Mouse (Mus musculus): Measurements from ENCODE around the gene Vmp1. TPM values are rescaled to one million over a fixed set of nuclear protein-coding genes. Genes with fewer than 3 reads are reported as not detected.

Gene Vmp1
- polyA plus RNA-seq, 1 experiment from 2014 or later = 162 TPM

DNA sequence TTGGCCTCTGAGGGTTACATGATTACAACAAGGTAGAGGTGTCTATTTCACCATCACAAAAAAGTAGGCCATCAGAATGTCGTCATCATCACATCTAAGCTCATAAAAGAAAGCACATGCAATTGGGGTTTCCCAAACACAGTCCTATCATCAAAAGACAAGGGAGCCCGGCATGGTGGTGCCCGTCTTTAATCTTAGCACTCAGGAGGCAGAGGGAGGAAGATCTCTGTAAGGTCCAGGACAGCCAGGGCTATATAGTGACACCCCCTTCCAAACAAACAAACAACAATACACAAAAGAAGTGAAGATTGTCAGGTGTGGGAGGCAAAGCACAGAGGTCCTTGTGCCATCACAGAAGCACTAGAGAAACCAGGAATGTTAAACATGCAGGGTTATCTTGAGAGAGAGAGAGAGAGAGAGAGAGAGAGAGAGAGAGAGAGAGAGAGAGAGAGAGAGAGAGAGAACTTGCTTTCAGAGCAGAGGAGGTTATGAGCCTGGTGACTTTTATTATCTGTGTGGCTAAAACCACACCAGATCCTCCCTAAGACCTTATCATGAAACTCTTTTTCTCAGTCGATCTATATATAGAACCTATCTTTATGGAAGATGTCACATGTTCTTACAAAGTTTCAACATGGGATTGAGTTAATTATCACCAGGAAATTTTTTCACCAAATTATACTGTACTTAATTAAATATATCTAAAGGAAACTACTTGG, 26.6 kb downstream of the Vmp1 start:
- H3K4me2 ChIP-seq (replicated peaks; ENCODE audit: low read depth) = no peak overlapping the region
- no peak overlapping the region for H3K27ac ChIP-seq (replicated peaks)
- H3K9ac ChIP-seq (ENCODE audit: low read length) = no peak overlapping the region
- ATAC-seq (ENCODE audit: low FRiP score, low TSS enrichment) = no peak
- H3K9me3 ChIP-seq (ENCODE audit: control insufficient read depth, low read length) = no peaks in the 10 kb centered on the region
- no peak overlapping the region for H3K4me3 ChIP-seq (ENCODE audit: low read depth, low read length)
- DNase-seq (ENCODE audit: low spot score) = no peak
- H3K27me3 ChIP-seq (ENCODE audit: control insufficient read depth, insufficient read depth, low read length) = no peaks in the 10 kb centered on the region
- no peak for TF ChIP-seq EP300 (optimal IDR thresholded peaks at IDR 0.05)
- no peak for TF ChIP-seq CTCF (IDR thresholded peaks at IDR 0.05; ENCODE audit: low read depth)
- H3K4me1 ChIP-seq (replicated peaks; ENCODE audit: control insufficient read depth, insufficient read depth) = 0 out of 2 replicates have a peak, but pooled peaks cover 3% of the 10 kb centered on the region
- 76% methylated on average over 4 of the region's 4 CpGs for WGBS
- H3K36me3 ChIP-seq (ENCODE audit: control insufficient read depth, insufficient read depth, low read length) = no peaks in the 10 kb centered on the region

DNA sequence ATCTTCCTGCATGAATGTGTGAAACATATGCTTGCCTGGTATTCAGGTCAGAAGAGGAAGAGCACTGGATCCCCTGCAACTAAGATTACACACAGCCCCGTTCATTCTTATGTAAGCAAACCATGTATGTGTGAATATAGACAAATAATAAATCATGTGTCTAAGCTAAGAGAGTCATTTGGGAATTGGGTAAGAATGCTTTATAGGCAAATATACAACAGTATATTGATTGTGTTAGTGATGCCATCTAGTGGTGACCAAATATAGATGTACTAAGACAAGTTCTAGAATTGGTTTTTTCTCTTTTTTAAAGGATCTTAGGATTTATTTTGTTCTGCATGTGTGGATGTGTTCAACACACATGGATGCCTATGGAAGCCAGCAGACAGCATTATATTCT, 28.0 kb downstream of the Vmp1 start:
- H3K4me1 ChIP-seq (replicated peaks; ENCODE audit: control insufficient read depth, insufficient read depth) = 0 out of 2 replicates have a peak, but pooled peaks cover 3% of the 10 kb centered on the region
- DNase-seq (ENCODE audit: low spot score) (no peak), ATAC-seq (ENCODE audit: low FRiP score, low TSS enrichment) (no peak)
- TF ChIP-seq EP300 (optimal IDR thresholded peaks at IDR 0.05) (no peak), CTCF (IDR thresholded peaks at IDR 0.05; ENCODE audit: low read depth) (peak; percentile 79)
- H3K27ac ChIP-seq (replicated peaks) = no peak overlapping the region
- H3K36me3 ChIP-seq (ENCODE audit: control insufficient read depth, insufficient read depth, low read length) = no peaks in the 10 kb centered on the region
- H3K4me3 ChIP-seq (ENCODE audit: low read depth, low read length) = no peak overlapping the region
- H3K9me3 ChIP-seq (ENCODE audit: control insufficient read depth, low read length) = no peaks in the 10 kb centered on the region
- H3K4me2 ChIP-seq (replicated peaks; ENCODE audit: low read depth) = no peak overlapping the region
- 5% methylated on average over 1 of the region's 1 CpGs for WGBS
- no peaks in the 10 kb centered on the region for H3K27me3 ChIP-seq (ENCODE audit: control insufficient read depth, insufficient read depth, low read length)
- H3K9ac ChIP-seq (ENCODE audit: low read length) = no peak overlapping the region

DNA sequence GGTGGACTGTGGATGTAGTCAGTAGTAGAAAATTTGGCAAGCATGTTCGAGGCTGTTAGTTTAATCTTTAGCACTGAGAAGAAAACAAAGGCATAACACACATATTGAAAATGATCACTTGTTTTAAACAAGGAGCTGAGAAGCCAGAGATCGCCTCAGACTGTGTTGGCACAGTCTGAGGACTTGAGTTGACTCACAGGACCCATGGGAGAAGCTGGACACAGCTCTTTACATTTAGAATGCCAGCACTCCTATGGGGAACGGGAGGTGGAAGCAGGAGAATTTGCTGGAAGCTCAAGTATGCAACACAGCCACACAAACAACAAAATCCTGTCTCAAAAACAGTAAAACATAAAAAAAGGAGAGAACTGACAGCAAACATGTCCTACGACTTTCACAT, 29.5 kb downstream of the Vmp1 start:
- H3K9ac ChIP-seq (ENCODE audit: low read length) = no peak overlapping the region
- no peak overlapping the region for H3K27ac ChIP-seq (replicated peaks)
- no peaks in the 10 kb centered on the region for H3K9me3 ChIP-seq (ENCODE audit: control insufficient read depth, low read length)
- no peak overlapping the region for H3K4me3 ChIP-seq (ENCODE audit: low read depth, low read length)
- H3K4me2 ChIP-seq (replicated peaks; ENCODE audit: low read depth) = no peak overlapping the region
- no peaks in the 10 kb centered on the region for H3K36me3 ChIP-seq (ENCODE audit: control insufficient read depth, insufficient read depth, low read length)
- no peaks in the 10 kb centered on the region for H3K27me3 ChIP-seq (ENCODE audit: control insufficient read depth, insufficient read depth, low read length)
- ATAC-seq (ENCODE audit: low FRiP score, low TSS enrichment) (no peak; the same call in 1 of the 2 replicates), DNase-seq (ENCODE audit: low spot score) (no peak)
- TF ChIP-seq CTCF (IDR thresholded peaks at IDR 0.05; ENCODE audit: low read depth) (no peak), EP300 (optimal IDR thresholded peaks at IDR 0.05) (no peak)
- 73% methylated on average over 4 of the region's 4 CpGs for WGBS
- H3K4me1 ChIP-seq (replicated peaks; ENCODE audit: control insufficient read depth, insufficient read depth) = 0 out of 2 replicates have a peak, but pooled peaks cover 3% of the 10 kb centered on the region

DNA sequence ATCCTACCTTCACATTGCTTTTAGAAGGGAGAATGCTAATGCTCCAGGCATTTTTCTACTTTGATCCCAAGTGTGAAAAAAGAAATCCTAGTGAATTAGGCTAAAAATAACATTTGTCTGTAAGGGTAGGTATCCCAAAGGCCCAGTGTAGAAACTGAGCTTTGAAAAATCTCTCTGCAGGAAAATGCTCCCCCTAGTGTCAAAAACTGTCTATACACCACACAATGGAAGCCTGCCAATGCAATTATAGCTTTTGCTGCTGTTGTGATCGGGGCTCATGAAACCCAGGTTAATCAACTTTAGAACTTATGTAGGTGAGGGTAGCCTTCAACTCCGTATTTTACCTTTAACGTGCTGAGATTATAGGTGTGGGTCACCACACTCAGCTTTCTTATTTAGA, 30.2 kb downstream of the Vmp1 start:
- WGBS = 31% methylated on average over 3 of the region's 3 CpGs
- TF ChIP-seq EP300 (optimal IDR thresholded peaks at IDR 0.05) (no peak), CTCF (IDR thresholded peaks at IDR 0.05; ENCODE audit: low read depth) (peak; percentile 89)
- ATAC-seq (ENCODE audit: low FRiP score, low TSS enrichment) = peak; percentile 53
- no peaks in the 10 kb centered on the region for H3K27me3 ChIP-seq (ENCODE audit: control insufficient read depth, insufficient read depth, low read length)
- H3K4me3 ChIP-seq (ENCODE audit: low read depth, low read length) = no peak overlapping the region
- no peak overlapping the region; the same call in 1 of the 2 replicates for H3K27ac ChIP-seq (replicated peaks)
- no peaks in the 10 kb centered on the region for H3K9me3 ChIP-seq (ENCODE audit: control insufficient read depth, low read length)
- DNase-seq (ENCODE audit: low spot score) = peak; percentile 48
- no peaks in the 10 kb centered on the region for H3K36me3 ChIP-seq (ENCODE audit: control insufficient read depth, insufficient read depth, low read length)
- H3K4me1 ChIP-seq (replicated peaks; ENCODE audit: control insufficient read depth, insufficient read depth) = 0 out of 2 replicates have a peak, but pooled peaks cover 3% of the 10 kb centered on the region
- no peak overlapping the region for H3K4me2 ChIP-seq (replicated peaks; ENCODE audit: low read depth)
- H3K9ac ChIP-seq (ENCODE audit: low read length) = no peak overlapping the region

DNA sequence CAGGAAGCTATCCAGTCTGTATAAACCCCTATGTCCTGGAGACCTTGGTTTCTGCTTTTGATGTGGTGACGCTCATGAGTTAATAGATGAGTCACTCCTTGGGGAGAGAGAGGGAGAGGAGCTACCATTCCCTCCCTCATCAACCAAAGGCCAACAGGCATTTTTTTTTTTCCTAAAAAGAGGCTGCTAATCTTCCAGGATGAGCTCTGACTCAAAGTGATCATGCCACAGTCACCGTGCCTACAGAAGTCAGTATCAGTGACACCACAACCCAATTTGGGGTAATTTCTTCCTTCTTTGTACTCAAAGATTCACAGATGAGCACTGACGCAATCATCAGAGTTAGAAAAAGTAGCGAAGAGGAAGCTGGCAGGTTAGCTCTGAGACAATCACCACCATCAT, 31.1 kb downstream of the Vmp1 start:
- no peaks in the 10 kb centered on the region for H3K36me3 ChIP-seq (ENCODE audit: control insufficient read depth, insufficient read depth, low read length)
- no peak overlapping the region for H3K4me3 ChIP-seq (ENCODE audit: low read depth, low read length)
- H3K27ac ChIP-seq (replicated peaks) = no peak overlapping the region
- ATAC-seq (ENCODE audit: low FRiP score, low TSS enrichment) = no peak; the same call in 1 of the 2 replicates
- 78% methylated on average over 4 of the region's 4 CpGs for WGBS
- H3K4me2 ChIP-seq (replicated peaks; ENCODE audit: low read depth) = no peak overlapping the region
- no peaks in the 10 kb centered on the region for H3K27me3 ChIP-seq (ENCODE audit: control insufficient read depth, insufficient read depth, low read length)
- no peak for DNase-seq (ENCODE audit: low spot score)
- TF ChIP-seq EP300 (optimal IDR thresholded peaks at IDR 0.05) = no peak
- no peak for TF ChIP-seq CTCF (IDR thresholded peaks at IDR 0.05; ENCODE audit: low read depth)
- H3K9ac ChIP-seq (ENCODE audit: low read length) = no peak overlapping the region
- H3K9me3 ChIP-seq (ENCODE audit: control insufficient read depth, low read length) = no peaks in the 10 kb centered on the region
- H3K4me1 ChIP-seq (replicated peaks; ENCODE audit: control insufficient read depth, insufficient read depth) = 0 out of 2 replicates have a peak, but pooled peaks cover 3% of the 10 kb centered on the region

DNA sequence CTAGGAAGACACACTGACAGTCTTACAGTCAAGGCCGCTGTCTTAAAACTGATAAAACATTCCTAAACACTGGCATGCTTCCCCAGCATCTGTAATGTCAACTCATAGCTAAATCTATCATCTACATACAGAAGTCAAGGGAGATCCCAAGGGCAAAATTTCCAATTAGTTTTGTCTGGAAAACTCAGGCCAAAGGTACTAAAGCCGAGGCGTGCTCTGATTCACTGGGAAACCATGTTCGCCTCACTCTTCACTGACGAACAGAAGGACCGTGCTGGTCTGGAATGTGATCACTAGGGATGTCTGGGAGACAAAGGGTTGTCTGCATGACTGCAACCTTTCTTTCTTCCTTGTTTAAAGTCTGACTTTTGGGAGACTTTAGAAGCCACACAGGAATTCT, 33.0 kb downstream of the Vmp1 start:
- Histone ChIP-seq H3K9ac (ENCODE audit: low read length) (no peak overlapping the region), H3K27ac (replicated peaks) (no peak overlapping the region), H3K36me3 (ENCODE audit: control insufficient read depth, insufficient read depth, low read length) (no peaks in the 10 kb centered on the region), H3K27me3 (ENCODE audit: control insufficient read depth, insufficient read depth, low read length) (no peaks in the 10 kb centered on the region), H3K4me1 (replicated peaks; ENCODE audit: control insufficient read depth, insufficient read depth) (0 out of 2 replicates have a peak, but pooled peaks cover 3% of the 10 kb centered on the region), H3K4me2 (replicated peaks; ENCODE audit: low read depth) (no peak overlapping the region), H3K4me3 (ENCODE audit: low read depth, low read length) (no peak overlapping the region), H3K9me3 (ENCODE audit: control insufficient read depth, low read length) (no peaks in the 10 kb centered on the region)
- TF ChIP-seq EP300 (optimal IDR thresholded peaks at IDR 0.05) (no peak), CTCF (IDR thresholded peaks at IDR 0.05; ENCODE audit: low read depth) (no peak)
- ATAC-seq (ENCODE audit: low FRiP score, low TSS enrichment) = no peak
- DNase-seq (ENCODE audit: low spot score) = no peak
- WGBS = 61% methylated on average over 6 of the region's 6 CpGs

Measured in stomach, postnatal 0 days (tissue).